Mouse (Mus musculus): ENCODE measurements at regions not wholly inside any gene's neighbourhood (a gene's known extent, or its start where the extent isn't known, plus 50 kb on each side); places are given as distances from the start of the nearest gene placed in this dataset.

DNA sequence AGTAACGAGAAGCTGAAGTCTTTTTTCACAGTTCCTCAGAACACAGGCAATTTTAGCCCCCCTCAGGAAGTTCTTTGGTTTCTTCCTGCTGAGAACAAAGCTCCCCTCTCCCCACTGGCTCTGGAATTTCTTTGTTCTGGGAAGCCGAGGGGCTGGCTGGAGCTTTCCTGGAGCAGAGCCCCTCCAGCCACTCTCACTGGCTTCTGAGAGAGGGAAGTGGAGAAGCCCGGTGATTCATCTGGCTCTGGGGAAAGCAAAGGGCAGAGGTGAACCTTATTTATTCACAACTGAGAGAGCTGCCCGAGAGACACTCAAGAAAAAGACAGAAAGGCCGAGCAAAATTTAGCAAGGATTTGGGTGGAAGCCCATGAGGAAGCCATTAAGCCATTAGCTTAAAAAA is 63.9 kb downstream of the Ddx3x start:
- DNase-seq (ENCODE audit: low read depth, low spot score) = peak; percentile 7

DNA sequence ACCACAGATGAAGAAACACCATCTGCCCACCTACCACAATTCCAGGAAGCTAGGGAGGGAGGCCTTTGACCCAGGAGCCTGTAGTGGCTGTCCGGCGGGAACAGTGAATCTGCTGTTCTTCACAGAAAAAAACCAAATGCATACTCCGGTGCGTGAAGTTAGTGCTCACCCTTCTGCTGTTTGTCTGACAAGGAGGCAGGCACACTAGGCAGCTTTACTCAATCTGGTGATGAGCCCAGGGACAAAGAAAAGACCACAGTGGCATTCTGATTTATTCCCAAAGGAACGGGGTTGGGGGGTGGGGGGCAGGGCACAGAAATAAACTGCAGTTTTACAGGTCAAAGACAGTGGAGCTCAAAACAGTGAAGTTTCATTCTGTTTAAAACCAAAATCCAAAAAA is 64.4 kb downstream of the Ddx3x start:
- DNase-seq (ENCODE audit: low read depth, low spot score) = peak; percentile 3

DNA sequence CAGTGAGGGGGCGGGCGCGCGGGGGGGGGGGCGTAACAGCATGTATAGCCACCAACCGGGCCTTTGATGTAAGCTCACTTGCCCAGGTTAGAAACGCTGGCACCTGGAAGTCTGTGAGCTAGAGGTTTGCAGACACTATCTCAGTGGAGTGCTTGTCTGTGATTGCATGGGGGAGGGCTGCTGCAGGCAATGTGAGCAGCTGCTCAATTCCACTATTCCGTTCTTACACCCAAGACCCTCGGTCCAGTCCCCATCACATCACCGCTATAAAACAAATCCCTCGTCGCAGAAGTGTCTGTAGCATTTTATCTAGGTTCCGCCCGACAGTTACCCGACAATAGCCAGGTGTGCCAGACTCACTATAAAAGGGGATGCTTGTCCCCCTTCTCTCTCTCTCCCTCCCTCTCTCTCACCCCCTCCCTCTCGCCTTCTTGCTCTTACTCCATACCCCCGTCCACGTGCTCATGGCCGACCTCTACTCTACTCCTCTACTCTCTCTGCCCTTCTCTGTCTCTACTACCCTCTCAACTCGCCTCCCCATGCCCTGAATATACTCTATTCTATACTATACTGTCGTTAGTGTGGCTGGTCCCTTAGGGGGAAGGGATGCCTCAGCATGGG is 65.4 kb downstream of the Ddx3x start:
- DNase-seq (ENCODE audit: low read depth, low spot score) = peak; percentile 49

DNA sequence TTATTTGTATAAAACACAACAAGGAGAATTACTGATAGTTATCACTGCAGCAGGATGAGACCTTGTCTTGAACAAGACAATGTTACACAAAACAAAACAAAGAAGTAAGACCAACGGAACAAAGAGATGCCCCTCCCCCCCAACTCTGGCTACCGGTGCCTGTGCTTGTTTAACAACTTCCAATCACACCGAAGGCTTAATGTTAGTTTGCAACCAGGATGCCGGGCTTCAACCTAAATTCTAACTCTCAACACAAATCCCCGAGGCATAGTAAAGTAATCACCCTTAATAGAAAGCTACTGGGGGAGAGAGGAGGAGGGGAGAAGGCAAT is 65.9 kb downstream of the Ddx3x start:
- DNase-seq (ENCODE audit: low read depth, low spot score) = no peak

DNA sequence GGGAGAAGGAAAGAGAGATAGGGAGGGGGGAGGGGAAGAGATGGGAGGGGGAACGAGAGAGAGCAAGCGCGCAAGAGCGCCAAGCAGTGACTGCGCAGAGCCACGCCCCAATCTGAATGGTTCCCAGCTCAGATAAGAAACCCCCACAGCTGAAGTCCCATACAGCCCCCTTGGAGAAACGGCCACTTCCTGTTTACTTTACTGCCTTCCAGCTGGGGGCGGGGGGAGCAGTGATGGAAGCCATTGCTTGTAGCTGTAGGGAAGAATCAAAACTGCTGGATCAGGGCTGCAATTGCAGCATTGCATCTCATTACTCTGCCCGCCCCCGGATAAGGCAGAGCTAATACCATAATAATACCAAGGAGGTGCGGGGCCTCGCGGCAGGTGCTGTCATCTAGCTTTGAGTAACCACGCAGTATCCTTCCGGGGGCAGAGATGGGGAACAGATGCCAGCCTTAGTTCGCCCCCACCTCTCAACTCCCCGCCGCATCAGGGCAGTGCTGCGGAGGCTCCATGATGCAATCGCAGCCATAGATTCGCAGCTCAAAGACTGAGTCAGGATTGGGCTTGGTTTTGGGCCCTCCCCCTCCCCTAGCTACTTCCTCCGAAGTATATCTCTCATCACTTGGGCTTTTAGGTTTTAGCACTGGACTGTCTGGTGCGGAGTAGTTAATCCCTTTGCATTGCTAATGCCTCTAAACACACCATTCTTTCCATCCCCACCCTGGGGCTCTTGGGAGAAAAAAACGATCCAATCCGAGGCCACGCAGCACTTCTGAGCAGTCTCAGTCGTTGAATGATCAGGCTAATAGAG is 66.5 kb downstream of the Ddx3x start:
- DNase-seq (ENCODE audit: low read depth, low spot score) = peak; percentile 92

DNA sequence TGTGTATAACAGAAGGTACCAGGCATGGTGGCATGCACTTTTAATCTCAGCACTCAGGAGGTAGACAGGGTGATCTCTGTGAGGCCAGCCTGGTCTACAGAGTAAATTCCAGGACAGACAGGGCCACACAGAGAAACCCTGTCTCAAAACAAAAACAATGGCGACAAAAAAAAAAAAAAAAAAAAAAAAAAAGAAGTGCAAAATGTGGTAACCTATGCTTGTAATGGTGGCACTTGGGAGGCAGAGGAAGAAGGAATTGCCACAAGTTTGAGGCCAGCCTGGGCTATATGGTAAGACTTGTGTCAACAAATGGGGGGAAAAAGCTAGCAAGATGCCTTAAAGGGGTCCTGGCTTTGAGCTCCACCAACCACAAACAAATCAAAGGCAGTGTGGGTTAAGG is 67.6 kb downstream of the Ddx3x start:
- DNase-seq (ENCODE audit: low read depth, low spot score) = no peak

DNA sequence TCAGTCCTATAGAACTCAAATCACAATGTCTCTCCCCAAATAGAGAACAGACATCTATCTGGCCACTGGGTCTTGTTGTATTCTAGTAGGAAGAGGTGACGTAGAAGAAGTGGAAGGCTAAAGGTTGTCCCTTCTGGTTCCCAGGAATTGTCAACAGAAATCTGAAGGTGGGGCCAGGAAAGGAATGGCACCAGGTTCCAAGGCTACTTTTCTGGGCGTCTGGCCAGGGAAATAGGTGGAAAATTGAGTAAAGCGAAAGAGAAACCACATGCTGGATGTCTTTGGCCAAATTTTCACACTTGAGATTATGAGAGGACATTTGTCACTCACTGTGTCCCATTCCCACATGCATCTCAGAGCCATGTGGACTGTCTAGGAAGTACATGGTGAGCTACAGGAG is 69.7 kb downstream of the Ddx3x start:
- DNase-seq (ENCODE audit: low read depth, low spot score) = no peak

DNA sequence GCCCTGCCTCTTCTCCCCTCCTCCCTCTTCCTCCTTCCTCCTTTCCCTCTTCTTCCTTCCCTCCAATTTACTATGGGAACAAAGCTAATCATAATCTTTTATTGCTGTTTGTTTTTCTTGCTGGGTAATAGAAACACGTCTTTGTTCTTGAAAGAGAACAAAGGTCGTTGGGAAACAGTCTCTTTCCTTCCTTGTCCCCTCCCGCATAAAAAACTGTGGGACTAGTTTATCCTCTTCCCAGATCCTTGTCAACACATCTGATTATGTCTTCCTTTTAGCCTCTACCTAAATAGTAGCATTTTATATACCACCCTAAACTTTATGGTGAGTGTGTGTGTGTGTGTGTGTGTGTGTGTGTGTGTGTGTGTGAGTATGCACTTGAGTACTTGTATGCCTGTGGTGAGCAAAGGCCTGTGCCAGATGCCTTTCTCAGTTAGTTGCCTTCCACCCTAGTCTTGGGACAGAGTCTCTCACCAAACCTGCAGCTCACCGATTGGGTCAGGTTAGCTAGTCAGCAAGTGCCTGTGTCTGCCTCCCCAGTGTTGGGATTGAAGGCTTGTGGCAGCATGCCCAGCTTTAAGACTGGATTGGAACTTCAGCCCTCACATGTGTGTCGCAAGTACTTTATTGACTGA is 76.5 kb downstream of the Ddx3x start:
- no peak for DNase-seq (ENCODE audit: low read depth, low spot score)

DNA sequence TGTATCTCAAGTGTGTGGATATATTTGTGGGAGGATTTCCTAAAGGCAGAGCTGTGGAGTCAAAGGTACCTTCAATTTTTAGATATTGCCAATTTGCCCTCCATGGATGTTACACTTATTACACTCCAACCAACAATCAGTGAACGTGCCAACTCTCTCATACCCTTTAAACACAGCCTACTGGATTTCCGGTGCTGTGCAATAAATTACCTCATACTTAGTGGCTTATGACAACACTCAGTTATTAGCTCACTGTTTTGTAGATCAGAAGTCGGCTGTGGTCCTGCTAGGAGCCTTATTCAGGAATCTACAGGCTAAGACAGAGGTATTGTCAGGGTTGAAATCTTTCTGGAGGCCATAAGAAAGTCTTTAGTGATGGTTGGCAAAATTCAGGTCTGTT is 77.2 kb downstream of the Ddx3x start:
- DNase-seq (ENCODE audit: low read depth, low spot score) = no peak

DNA sequence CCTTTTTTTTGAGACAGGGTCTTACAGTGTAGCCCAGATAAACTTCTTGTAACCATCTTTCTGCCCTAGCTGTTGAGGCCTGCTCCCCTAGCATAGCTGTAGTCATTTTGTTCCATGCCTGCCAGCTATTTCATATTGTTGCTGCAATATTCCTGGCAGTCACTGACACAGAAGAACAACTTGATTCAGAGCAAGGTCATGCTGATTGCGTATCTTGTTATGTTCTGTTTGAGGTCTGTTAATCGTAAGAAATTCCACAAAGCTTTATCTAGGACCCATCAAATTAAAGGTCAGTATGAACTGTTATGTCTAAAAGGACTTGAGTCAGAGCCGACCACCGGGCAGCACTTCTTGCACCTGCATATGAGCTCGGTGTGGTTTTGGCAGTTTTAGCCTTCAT is 79.7 kb downstream of the Ddx3x start:
- DNase-seq (ENCODE audit: low read depth, low spot score) = no peak

DNA sequence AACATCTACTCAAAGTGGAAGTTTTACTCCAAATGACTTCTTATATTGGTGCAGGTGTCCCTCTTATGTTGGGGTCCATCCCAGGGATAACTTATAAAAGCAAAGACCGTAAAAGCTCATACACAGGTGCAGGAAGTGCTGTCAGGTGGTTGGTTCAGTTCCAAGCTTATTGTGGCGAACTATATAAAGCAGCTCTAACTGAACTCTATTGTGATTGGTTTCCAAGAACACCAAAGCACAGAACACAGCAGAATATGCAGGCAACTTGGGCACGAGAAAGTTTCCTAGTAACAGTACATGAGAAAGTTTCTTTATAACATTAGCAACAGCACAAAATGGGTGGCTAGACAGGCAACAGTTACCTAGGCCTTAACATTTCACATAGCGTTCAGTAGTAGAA is 89.5 kb downstream of the Ddx3x start:
- no peak for DNase-seq (ENCODE audit: low read depth, low spot score)

DNA sequence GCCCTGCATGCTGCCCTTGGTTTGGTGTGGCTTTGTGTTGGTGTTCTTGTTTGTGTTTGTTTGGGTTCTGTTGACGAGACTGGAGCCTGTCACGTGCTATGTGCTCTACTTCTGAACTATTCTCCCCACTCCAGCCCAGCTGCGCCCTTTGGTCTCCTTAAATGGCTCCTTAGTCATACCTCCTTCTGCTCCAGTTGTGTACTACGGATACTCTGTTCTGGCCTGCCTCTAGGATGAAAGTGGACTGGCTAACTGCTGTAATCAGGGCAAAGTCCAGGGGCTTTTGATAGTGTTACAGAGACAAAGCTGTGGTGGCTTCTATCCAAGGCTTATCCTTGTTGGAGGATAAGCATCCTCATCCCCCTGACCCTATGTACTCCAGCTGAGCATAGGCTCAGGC is 92.0 kb downstream of the Ddx3x start:
- no peak for DNase-seq (ENCODE audit: low read depth, low spot score)

DNA sequence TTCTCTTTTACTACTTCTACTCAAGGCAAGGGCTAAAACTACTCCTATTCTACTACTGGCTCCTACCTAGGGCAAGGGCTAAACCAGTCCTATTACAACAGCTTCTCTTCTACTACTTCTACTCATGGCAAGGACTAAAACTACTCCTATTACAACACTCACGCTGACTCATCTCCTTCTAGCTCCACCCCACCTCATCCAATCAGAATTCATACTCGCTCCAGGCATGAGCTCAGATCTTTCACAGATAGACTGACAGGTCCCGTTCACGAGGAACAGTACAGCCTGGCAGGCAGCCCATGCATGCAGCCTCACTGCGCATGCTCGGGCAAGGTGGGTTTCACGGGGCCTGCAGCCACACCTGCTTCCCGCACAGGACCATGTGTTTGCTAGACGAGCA is 79.6 kb upstream of the Nyx start:
- no peak for DNase-seq (ENCODE audit: low read depth, low spot score)

DNA sequence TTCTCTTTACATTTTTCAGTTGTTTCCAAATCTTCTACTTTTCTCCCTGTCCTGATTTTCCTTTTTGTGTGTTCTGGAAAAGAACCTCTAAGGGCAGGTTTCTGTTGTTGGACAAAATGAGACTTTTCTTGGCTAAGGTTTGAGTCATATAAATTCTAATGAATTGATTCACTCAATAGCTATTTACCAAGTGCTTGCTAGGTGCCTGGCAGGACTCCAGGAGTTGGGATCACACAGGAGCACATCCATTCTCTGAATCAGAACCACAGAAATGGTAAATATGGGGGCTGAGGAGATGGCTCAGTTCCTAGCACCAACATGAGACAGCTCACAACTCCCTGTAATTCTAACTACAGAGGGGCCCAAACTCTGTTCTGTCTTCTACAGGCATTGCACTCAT is 67.4 kb upstream of the Nyx start:
- peak; percentile 29 for DNase-seq (ENCODE audit: low read depth, low spot score)

DNA sequence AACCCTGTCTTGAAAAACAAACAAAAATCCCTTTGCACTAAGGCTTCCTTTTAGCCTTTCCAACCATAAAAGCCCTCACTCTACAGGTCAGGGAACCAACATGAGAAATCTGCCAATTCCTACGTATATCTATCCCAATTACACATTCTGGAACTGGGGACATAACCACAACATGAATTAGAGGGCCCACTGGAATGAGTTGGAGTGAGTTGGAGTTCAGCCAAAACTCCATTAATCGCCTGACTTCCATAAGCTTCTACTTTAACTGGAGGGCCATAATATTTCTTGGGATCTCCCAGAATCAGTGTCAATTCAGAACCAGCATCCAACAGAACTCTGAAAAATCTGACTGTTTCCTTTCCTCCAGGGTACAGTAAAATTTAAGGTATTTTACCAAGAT is 53.2 kb upstream of the Nyx start:
- no peak for DNase-seq (ENCODE audit: low read depth, low spot score)

DNA sequence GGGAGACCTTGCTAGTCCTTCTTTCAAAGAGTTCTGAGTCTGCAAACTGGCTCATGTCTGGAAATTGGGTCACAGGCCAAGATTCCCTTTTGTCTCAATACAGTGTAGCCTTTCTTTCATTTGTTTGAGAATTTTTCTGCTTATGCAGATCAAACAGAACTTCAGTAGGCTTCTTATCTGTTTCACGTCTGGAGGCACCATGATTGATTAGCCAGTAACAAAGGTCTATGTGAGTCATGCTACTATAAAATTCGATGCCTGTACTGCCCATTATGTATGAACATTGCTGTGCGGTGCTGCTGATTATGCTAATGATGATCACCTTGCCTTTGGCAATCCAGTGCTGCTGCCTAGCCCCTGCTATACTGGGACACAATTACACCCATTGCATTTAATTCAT is 52.8 kb upstream of the Nyx start:
- DNase-seq (ENCODE audit: low read depth, low spot score) = no peak
